12 mouse cellular contexts compared by ENCODE assay signal in the genomic region with DNA sequence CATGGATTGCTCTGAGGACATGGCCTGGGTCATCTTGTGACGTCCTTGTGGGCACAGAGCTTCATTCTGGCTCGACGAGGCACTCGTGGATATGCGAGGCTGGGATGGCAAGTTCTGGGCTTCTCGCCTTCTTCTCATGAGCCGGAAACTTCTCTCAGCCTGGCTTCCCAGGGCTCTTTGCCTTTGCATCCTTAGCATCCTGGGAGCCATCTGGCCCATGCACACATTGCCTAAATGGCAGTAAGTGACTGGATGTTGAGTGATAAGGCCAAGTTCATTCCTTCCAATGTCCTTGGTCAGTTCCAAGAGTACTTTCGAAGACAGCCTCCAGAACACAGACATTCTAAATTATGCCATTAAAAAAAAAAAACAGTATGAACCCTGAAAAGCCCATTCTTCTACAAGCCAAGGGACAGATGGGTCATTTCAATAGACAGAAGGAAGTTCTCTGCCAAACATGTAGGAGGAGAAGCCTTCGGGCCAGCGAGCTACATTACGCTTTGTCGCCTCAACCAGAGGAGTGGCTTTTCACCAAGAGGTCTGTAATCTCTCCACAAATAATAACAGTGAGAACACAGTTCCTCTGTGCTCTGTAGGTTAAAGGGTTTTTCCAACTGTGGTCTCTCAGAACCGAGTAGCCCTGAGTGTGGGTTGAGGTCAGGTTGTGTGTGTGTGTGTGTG. TPM values are rescaled to one million over a fixed set of nuclear protein-coding genes. Genes with fewer than 3 reads are reported as not detected.
DNase-seq lines count a peak whose midpoint lies in the region; ATAC-seq lines count a peak whose summit lies in the region.
"Had no signal": no experiment of that assay in that cellular context is flagged by ENCODE, and none has a peak within 500 bp of the region (broad histone marks: within the 10 kb centered on the region; RNA-seq: fewer than 3 reads in every experiment).

No protein-coding gene starts in this region.

- H3K4me1 ChIP-seq in lung, embryonic 15.5 days = peaks cover 7% of the 10 kb centered on the region; the same call in 1 of the 2 replicates
- H3K4me1 ChIP-seq in heart, embryonic 14.5 days (ENCODE audit: control insufficient read depth in 2 of 2, insufficient read depth in 2 of 2, low read length in 2 of 2) = peaks cover 4 to 7% of the 10 kb centered on the region in 2 experiments
- no peaks in the 10 kb centered on the region for H3K4me1 ChIP-seq in stomach, embryonic 14.5 days (ENCODE audit: control insufficient read depth, insufficient read depth, low read length)

- H3K36me3 ChIP-seq in lung, embryonic 15.5 days = no peaks in the 10 kb centered on the region
- H3K36me3 ChIP-seq in heart, embryonic 14.5 days (ENCODE audit: control insufficient read depth, insufficient read depth, low read length) = no peaks in the 10 kb centered on the region
- H3K36me3 ChIP-seq in stomach, embryonic 14.5 days (ENCODE audit: control insufficient read depth, insufficient read depth, low read length) = no peaks in the 10 kb centered on the region

- no peak overlapping the region for H3K4me2 ChIP-seq in lung, embryonic 15.5 days
- no peak overlapping the region for H3K4me2 ChIP-seq in heart, embryonic 14.5 days (ENCODE audit: low read length)
- no peak overlapping the region for H3K4me2 ChIP-seq in stomach, embryonic 14.5 days (replicated peaks; ENCODE audit: low read depth, low read length)

- H3K27ac ChIP-seq in lung, embryonic 15.5 days = peak overlapping the region; percentile 41
- H3K27ac ChIP-seq in heart, embryonic 14.5 days (replicated peaks in 1 of 2; ENCODE audit: control insufficient read depth in 1 of 2, insufficient read depth in 1 of 2, low read depth in 2 of 2, low read length in 2 of 2) = peak overlapping the region in 1 of 2 experiments; percentile 64; a peak in 2 of 4 replicates
- H3K27ac ChIP-seq in stomach, embryonic 14.5 days (ENCODE audit: low read length) = peak overlapping the region; percentile 18; the same call in 1 of the 2 replicates
- H3K27ac ChIP-seq: macrophage had no signal

- WGBS in lung, embryonic 15.5 days = 54% methylated on average over 13 of the region's 13 CpGs
- WGBS in heart, embryonic 14.5 days = 71% methylated on average over 13 of the region's 13 CpGs
- 56% methylated on average over 13 of the region's 13 CpGs for WGBS in stomach, embryonic 14.5 days

- H3K9me3 ChIP-seq in lung, embryonic 15.5 days = no peaks in the 10 kb centered on the region
- H3K9me3 ChIP-seq in heart, embryonic 14.5 days (ENCODE audit: control insufficient read depth, low read length) = no peaks in the 10 kb centered on the region
- no peaks in the 10 kb centered on the region for H3K9me3 ChIP-seq in stomach, embryonic 14.5 days (ENCODE audit: control insufficient read depth, low read depth, low read length)

- no peak for ATAC-seq in cerebellum, adult (ENCODE audit: insufficient number of reproducible peaks, low FRiP score, low TSS enrichment)
- peak; percentile 86 for ATAC-seq in lung, embryonic 15.5 days (ENCODE audit: borderline replicate concordance, extremely low read depth, low FRiP score, low TSS enrichment)
- ATAC-seq in heart, embryonic 14.5 days (ENCODE audit: insufficient number of reproducible peaks, insufficient read depth, low FRiP score, low read depth) = peak; percentile 29; the same call in 1 of the 2 replicates
- no peak; the same call in 1 of the 2 replicates for ATAC-seq in stomach, embryonic 14.5 days (ENCODE audit: insufficient number of reproducible peaks, insufficient read depth, low FRiP score, low read depth)

- H3K27me3 ChIP-seq in lung, embryonic 15.5 days = no peaks in the 10 kb centered on the region
- H3K27me3 ChIP-seq in heart, embryonic 14.5 days (ENCODE audit: control insufficient read depth, insufficient read depth, low read length) = no peaks in the 10 kb centered on the region
- no peaks in the 10 kb centered on the region for H3K27me3 ChIP-seq in stomach, embryonic 14.5 days (ENCODE audit: control insufficient read depth, insufficient read depth, low read length)

- no peak overlapping the region for H3K4me3 ChIP-seq in lung, embryonic 15.5 days
- H3K4me3 ChIP-seq in heart, embryonic 14.5 days (ENCODE audit: control insufficient read depth in 1 of 2, insufficient read depth in 1 of 2, low read depth in 1 of 2, low read length in 2 of 2) = no peak overlapping the region
- no peak overlapping the region for H3K4me3 ChIP-seq in stomach, embryonic 14.5 days (ENCODE audit: low read depth, low read length)

- peak; percentile 34 for DNase-seq in cerebellum, adult 11-12 months
- DNase-seq in lung, postnatal 36 days = no peak
- no peak for DNase-seq in thymus, postnatal 4 days
- no peak for DNase-seq in embryo, embryonic 9.5 days (ENCODE audit: extremely low spot score)
- DNase-seq: gastrocnemius, postnatal 10 days; left cerebral cortex, postnatal 4 days; right cerebral cortex, postnatal 25 days had no signal

- H3K9ac ChIP-seq in lung, embryonic 15.5 days = no peak overlapping the region
- no peak overlapping the region for H3K9ac ChIP-seq in heart, embryonic 14.5 days (ENCODE audit: low read length)
- H3K9ac ChIP-seq in stomach, embryonic 14.5 days (replicated peaks; ENCODE audit: low read depth, low read length) = no peak overlapping the region

RNA-seq across cellular contexts. Expression of gene Itgb3, which starts 8.4 kb away (rescaled TPM):
- 4.4 TPM in 2 replicates for polyA plus RNA-seq in lung, embryonic 15.5 days (2015; fragmentation: Nextera tagmentation; extraction: Ambion mirVana)
- polyA plus RNA-seq in heart, embryonic 14.5 days (2014; fragmentation: Nextera tagmentation; extraction: Ambion mirVana) = 1.7 and 1.8 TPM in 2 replicates
- 3.1 and 3.6 TPM in 2 replicates for polyA plus RNA-seq in stomach, embryonic 14.5 days (2014; fragmentation: Nextera tagmentation; extraction: Ambion mirVana)

RNA-seq across cellular contexts. Expression of gene Myl4, which starts 48.9 kb away (rescaled TPM):
- polyA plus RNA-seq in lung, embryonic 15.5 days (2015; fragmentation: Nextera tagmentation; extraction: Ambion mirVana) = 69.5 and 133 TPM in 2 replicates
- 2,493 and 2,941 TPM in 2 replicates for polyA plus RNA-seq in heart, embryonic 14.5 days (2014; fragmentation: Nextera tagmentation; extraction: Ambion mirVana)
- polyA plus RNA-seq in stomach, embryonic 14.5 days (2014; fragmentation: Nextera tagmentation; extraction: Ambion mirVana) = 5.7 and 6.7 TPM in 2 replicates
- polyA plus RNA-seq: macrophage had no signal

RNA-seq across cellular contexts. Expression of gene Cdc27, which starts 49.0 kb away (rescaled TPM):
- 40.5 and 41.3 TPM in 2 replicates for polyA plus RNA-seq in lung, embryonic 15.5 days (2015; fragmentation: Nextera tagmentation; extraction: Ambion mirVana)
- 35.6 and 39.7 TPM in 2 replicates for polyA plus RNA-seq in heart, embryonic 14.5 days (2014; fragmentation: Nextera tagmentation; extraction: Ambion mirVana)
- 51.6 and 53.3 TPM in 2 replicates for polyA plus RNA-seq in stomach, embryonic 14.5 days (2014; fragmentation: Nextera tagmentation; extraction: Ambion mirVana)

Comparison
In these comparisons a context has a peak if more than half of its experiments do, and no peak if none do; other contexts are left out.
1. ATAC-seq: peak in lung, embryonic 15.5 days (single experiment) and heart, embryonic 14.5 days (single experiment); none in cerebellum, adult (single experiment) and stomach, embryonic 14.5 days (single experiment).
2. RNA of gene Myl4, which starts 48.9 kb away (polyA plus RNA-seq): 2,493 to 2,941 TPM in heart, embryonic 14.5 days; 69.5 to 133 TPM in lung, embryonic 15.5 days and 5.7 to 6.7 TPM in stomach, embryonic 14.5 days; every median in the first group is over 10 times any median in the second.